In genomic region chr9:114691112-114691511, GRCm38 (mm10) we compare ENCODE assay signal across 17 mouse cellular contexts. TPM values are rescaled to one million over a fixed set of nuclear protein-coding genes. Genes with fewer than 3 reads are reported as not detected.
A peak's percentile ranks its signal among the peaks of the same experiment; 100 is the strongest.
DNase-seq lines count a peak whose midpoint lies in the region; ATAC-seq and TF ChIP-seq lines count a peak whose summit lies in the region.
"Had no signal": no experiment of that assay in that cellular context is flagged by ENCODE, and none has a peak within 500 bp of the region (broad histone marks: within the 10 kb centered on the region; RNA-seq: fewer than 3 reads in every experiment).

No protein-coding gene starts in this region.

- H3K4me2 ChIP-seq in heart, embryonic 16.5 days (ENCODE audit: low read depth, low read length): peak overlapping the region; percentile 83; the same call in 1 of the 2 replicates
- peak overlapping the region; percentile 71; the same call in 1 of the 2 replicates for H3K4me2 ChIP-seq in neural tube, embryonic 11.5 days (ENCODE audit: low read depth)
- H3K4me2 ChIP-seq in midbrain, postnatal 0 days (ENCODE audit: low read depth, low read length, poor library complexity, severe bottlenecking): no peak overlapping the region

- TF ChIP-seq CTCF in midbrain, postnatal 0 days (IDR thresholded peaks at IDR 0.05): no peak

- no peak overlapping the region for H3K27ac ChIP-seq in heart, embryonic 16.5 days (ENCODE audit: low read length)
- no peak overlapping the region for H3K27ac ChIP-seq in neural tube, embryonic 11.5 days (ENCODE audit: low read depth, low read length)
- H3K27ac ChIP-seq in midbrain, postnatal 0 days (ENCODE audit: low read depth, low read length): no peak overlapping the region
- H3K27ac ChIP-seq: limb, embryonic 12.5 days; liver, embryonic 15.5 days had no signal

- peaks cover 26% of the 10 kb centered on the region for H3K36me3 ChIP-seq in heart, embryonic 16.5 days (ENCODE audit: control insufficient read depth, insufficient read depth)
- H3K36me3 ChIP-seq in neural tube, embryonic 11.5 days (ENCODE audit: control insufficient read depth, insufficient read depth, low read length): peaks cover 7% of the 10 kb centered on the region; the same call in 1 of the 2 replicates
- peaks cover 17% of the 10 kb centered on the region for H3K36me3 ChIP-seq in midbrain, postnatal 0 days (ENCODE audit: insufficient read depth, low read length)

- no peaks in the 10 kb centered on the region for H3K9me3 ChIP-seq in heart, embryonic 16.5 days (replicated peaks; ENCODE audit: control insufficient read depth, low read length)
- no peaks in the 10 kb centered on the region for H3K9me3 ChIP-seq in neural tube, embryonic 11.5 days (ENCODE audit: control insufficient read depth, low read length)
- H3K9me3 ChIP-seq in midbrain, postnatal 0 days (ENCODE audit: low read length): no peaks in the 10 kb centered on the region
- H3K9me3 ChIP-seq: heart, embryonic 10.5 days; limb, embryonic 12.5 days; liver, embryonic 15.5 days had no signal

- no peak overlapping the region for H3K4me3 ChIP-seq in heart, embryonic 16.5 days (ENCODE audit: low read length)
- H3K4me3 ChIP-seq in neural tube, embryonic 11.5 days (ENCODE audit: low read depth, low read length): no peak overlapping the region
- H3K4me3 ChIP-seq in midbrain, postnatal 0 days (ENCODE audit: low read depth, low read length): no peak overlapping the region

- no peak overlapping the region; the same call in 1 of the 2 replicates for H3K9ac ChIP-seq in heart, embryonic 16.5 days (ENCODE audit: low read length)
- no peak overlapping the region for H3K9ac ChIP-seq in neural tube, embryonic 11.5 days (ENCODE audit: low read length)
- 0 out of 2 replicates have a peak overlapping the region, but pooled peaks have one; percentile 99 for H3K9ac ChIP-seq in midbrain, postnatal 0 days (replicated peaks; ENCODE audit: low read length, poor library complexity, severe bottlenecking)
- H3K9ac ChIP-seq: liver, embryonic 15.5 days had no signal

- no peak for ATAC-seq in heart, embryonic 16.5 days (replicated peaks; ENCODE audit: extremely low read depth, insufficient read depth, low FRiP score)
- no peak for ATAC-seq in neural tube, embryonic 11.5 days (ENCODE audit: insufficient read depth, low FRiP score, low TSS enrichment)
- no peak for ATAC-seq in midbrain, postnatal 0 days (ENCODE audit: low FRiP score)
- ATAC-seq: forebrain, embryonic 16.5 days had no signal

- no peak for DNase-seq in heart, adult 8-10 months (ENCODE audit: low spot score)
- DNase-seq in neural tube, embryonic 11.5 days (ENCODE audit: low spot score): no peak
- no peak for DNase-seq in neural tube, embryonic 10.5 days (ENCODE audit: extremely low spot score, low spot score)
- no peak for DNase-seq in midbrain, postnatal 0 days (ENCODE audit: low spot score)
- no peak for DNase-seq in layer of hippocampus, adult 9-11 months
- DNase-seq in spleen, postnatal 36 days (ENCODE audit: low spot score in 2 of 2): no peak
- DNase-seq: adrenal gland, postnatal 25 days; cerebellum, adult 9-11 months; gastrocnemius, postnatal 10 days; kidney, adult 18-20 months; lung, postnatal 14 days; right cerebral cortex, adult 18-20 months had no signal

- peaks cover 21% of the 10 kb centered on the region for H3K4me1 ChIP-seq in heart, embryonic 16.5 days (ENCODE audit: control insufficient read depth, insufficient read depth, low read length)
- peaks cover 13% of the 10 kb centered on the region; the same call in 1 of the 2 replicates for H3K4me1 ChIP-seq in neural tube, embryonic 11.5 days (ENCODE audit: control insufficient read depth, insufficient read depth, low read length)
- H3K4me1 ChIP-seq in midbrain, postnatal 0 days (ENCODE audit: insufficient read depth, low read length): peaks cover 10% of the 10 kb centered on the region; the same call in 1 of the 2 replicates

- H3K27me3 ChIP-seq in heart, embryonic 16.5 days (ENCODE audit: control insufficient read depth, insufficient read depth, low read length): no peaks in the 10 kb centered on the region
- H3K27me3 ChIP-seq in neural tube, embryonic 11.5 days (ENCODE audit: control insufficient read depth, insufficient read depth, low read length): no peaks in the 10 kb centered on the region
- H3K27me3 ChIP-seq in midbrain, postnatal 0 days (ENCODE audit: insufficient read depth, low read length): no peaks in the 10 kb centered on the region
- H3K27me3 ChIP-seq: limb, embryonic 12.5 days; liver, embryonic 15.5 days had no signal

RNA-seq across cellular contexts. Expression of gene Dync1li1, which starts 2.5 kb away (rescaled TPM):
- polyA plus RNA-seq in heart, embryonic 16.5 days (2015; fragmentation: Nextera tagmentation; extraction: Ambion mirVana): 69.2 and 76.0 TPM in 2 replicates
- 10 to 100 TPM; 57.3 to 70.2 (median 66.2) TPM for total RNA-seq in heart, adult 8-10 months (2022)
- polyA plus RNA-seq in neural tube, embryonic 11.5 days (2014; fragmentation: Nextera tagmentation; extraction: Ambion mirVana): 94.0 and 97.3 TPM in 2 replicates
- total RNA-seq in midbrain, postnatal 0 days (2014; rRNA removed): 124 and 131 TPM in 2 replicates
- 148 and 160 TPM in 2 replicates for polyA plus RNA-seq in midbrain, postnatal 0 days (2015; fragmentation: Nextera tagmentation; extraction: Ambion mirVana)

RNA-seq across cellular contexts. Expression of gene Cmtm6, which starts 39.8 kb away (rescaled TPM):
- polyA plus RNA-seq in heart, embryonic 16.5 days (2015; fragmentation: Nextera tagmentation; extraction: Ambion mirVana): 51.0 and 51.6 TPM in 2 replicates
- 10 to 100 TPM; 16.1 to 23.8 (median 19.3) TPM for total RNA-seq in heart, adult 8-10 months (2022)
- polyA plus RNA-seq in neural tube, embryonic 11.5 days (2014; fragmentation: Nextera tagmentation; extraction: Ambion mirVana): 24.1 and 25.7 TPM in 2 replicates
- 19.3 and 20.0 TPM in 2 replicates for total RNA-seq in midbrain, postnatal 0 days (2014; rRNA removed)
- 19.2 and 21.5 TPM in 2 replicates for polyA plus RNA-seq in midbrain, postnatal 0 days (2015; fragmentation: Nextera tagmentation; extraction: Ambion mirVana)

RNA-seq across cellular contexts. Expression of gene Cnot10, which starts 51.1 kb away (rescaled TPM):
- 38.6 and 41.4 TPM in 2 replicates for polyA plus RNA-seq in heart, embryonic 16.5 days (2015; fragmentation: Nextera tagmentation; extraction: Ambion mirVana)
- 10 to 100 TPM; 21.2 to 22.9 (median 21.8) TPM for total RNA-seq in heart, adult 8-10 months (2022)
- polyA plus RNA-seq in neural tube, embryonic 11.5 days (2014; fragmentation: Nextera tagmentation; extraction: Ambion mirVana): 68.0 and 68.5 TPM in 2 replicates
- 34.7 and 43.2 TPM in 2 replicates for total RNA-seq in midbrain, postnatal 0 days (2014; rRNA removed)
- 47.2 and 50.1 TPM in 2 replicates for polyA plus RNA-seq in midbrain, postnatal 0 days (2015; fragmentation: Nextera tagmentation; extraction: Ambion mirVana)
